Mouse (Mus musculus): Measurements from ENCODE around the gene Ube2g2.
A peak's percentile ranks its signal among the peaks of the same experiment; 100 is the strongest.

The Ube2g2 gene

GRCm38 (mm10) chr10:77604111-77604510, 18.0 kb upstream of the Ube2g2 start:
- 0 out of 2 replicates have a peak overlapping the region, but pooled peaks have one; percentile 2 for H3K4me3 ChIP-seq (replicated peaks; ENCODE audit: low read length)
- H3K36me3 ChIP-seq (ENCODE audit: insufficient read depth, low read length), result peaks cover 21% of the 10 kb centered on the region
- peaks cover 85% of the 10 kb centered on the region for H3K4me1 ChIP-seq (replicated peaks; ENCODE audit: low read depth, low read length)
- H3K27me3 ChIP-seq (ENCODE audit: insufficient read depth, low read length), result no peaks in the 10 kb centered on the region
- TF ChIP-seq POU5F1 (IDR thresholded peaks at IDR 0.05; ENCODE audit: borderline replicate concordance, low read length) (no peak), CTCF (conservative IDR thresholded peaks at IDR 0.05; ENCODE audit: low read length) (peak; percentile 98), NANOG (IDR thresholded peaks at IDR 0.05; ENCODE audit: borderline replicate concordance, low read length) (peak; percentile 27; the same call in 1 of the 2 replicates)
- H3K9me3 ChIP-seq (ENCODE audit: low read length), result no peaks in the 10 kb centered on the region

GRCm38 (mm10) chr10:77604958-77605357, 17.1 kb upstream of the Ube2g2 start:
- TF ChIP-seq CTCF (conservative IDR thresholded peaks at IDR 0.05; ENCODE audit: low read length), result no peak
- H3K9me3 ChIP-seq (ENCODE audit: low read length), result no peaks in the 10 kb centered on the region
- H3K36me3 ChIP-seq (ENCODE audit: insufficient read depth, low read length), result peaks cover 26% of the 10 kb centered on the region
- H3K27me3 ChIP-seq (ENCODE audit: insufficient read depth, low read length), result no peaks in the 10 kb centered on the region
- H3K4me3 ChIP-seq (replicated peaks; ENCODE audit: low read length), result 0 out of 2 replicates have a peak overlapping the region, but pooled peaks have one; percentile 29
- H3K4me1 ChIP-seq (replicated peaks; ENCODE audit: low read depth, low read length), result peaks cover 85% of the 10 kb centered on the region

GRCm38 (mm10) chr10:77605368-77605767, 16.7 kb upstream of the Ube2g2 start:
- Histone ChIP-seq H3K4me3 (replicated peaks; ENCODE audit: low read length) (peak overlapping the region; percentile 97), H3K36me3 (ENCODE audit: insufficient read depth, low read length) (peaks cover 30% of the 10 kb centered on the region), H3K4me1 (replicated peaks; ENCODE audit: low read depth, low read length) (peaks cover 85% of the 10 kb centered on the region), H3K27me3 (ENCODE audit: insufficient read depth, low read length) (no peaks in the 10 kb centered on the region), H3K9me3 (ENCODE audit: low read length) (no peaks in the 10 kb centered on the region)
- peak; percentile 47 for TF ChIP-seq CTCF (conservative IDR thresholded peaks at IDR 0.05; ENCODE audit: low read length)
- TF ChIP-seq POU5F1 (IDR thresholded peaks at IDR 0.05; ENCODE audit: borderline replicate concordance, low read length), result no peak

GRCm38 (mm10) chr10:77605908-77606826, 15.9 kb upstream of the Ube2g2 start, which contains the start of the genes Sumo3 and Gm49325:
Sumo3 (plus strand) TSS chr10:77606097.
Gm49325 (plus strand) TSS chr10:77606197.
- H3K4me1 ChIP-seq (replicated peaks; ENCODE audit: low read depth, low read length), result peaks cover 88% of the 10 kb centered on the region
- no peak for TF ChIP-seq CTCF (conservative IDR thresholded peaks at IDR 0.05; ENCODE audit: low read length)
- no peak for TF ChIP-seq POU5F1 (IDR thresholded peaks at IDR 0.05; ENCODE audit: borderline replicate concordance, low read length)
- TF ChIP-seq NANOG (IDR thresholded peaks at IDR 0.05; ENCODE audit: borderline replicate concordance, low read length), result no peak
- peak within 1 kb of the TSS; percentile 97 for H3K4me3 ChIP-seq (replicated peaks; ENCODE audit: low read length)
- H3K36me3 ChIP-seq (ENCODE audit: insufficient read depth, low read length), result peaks cover 38% of the 10 kb centered on the region
- H3K27me3 ChIP-seq (ENCODE audit: insufficient read depth, low read length), result no peaks in the 10 kb centered on the region
- H3K9me3 ChIP-seq (ENCODE audit: low read length), result no peaks in the 10 kb centered on the region

GRCm38 (mm10) chr10:77606855-77607254, 15.2 kb upstream of the Ube2g2 start:
- Histone ChIP-seq H3K4me1 (replicated peaks; ENCODE audit: low read depth, low read length) (peaks cover 88% of the 10 kb centered on the region), H3K4me3 (replicated peaks; ENCODE audit: low read length) (peak overlapping the region; percentile 97), H3K27me3 (ENCODE audit: insufficient read depth, low read length) (no peaks in the 10 kb centered on the region), H3K36me3 (ENCODE audit: insufficient read depth, low read length) (peaks cover 45% of the 10 kb centered on the region), H3K9me3 (ENCODE audit: low read length) (no peaks in the 10 kb centered on the region)
- TF ChIP-seq NANOG (IDR thresholded peaks at IDR 0.05; ENCODE audit: borderline replicate concordance, low read length), result no peak
- TF ChIP-seq POU5F1 (IDR thresholded peaks at IDR 0.05; ENCODE audit: borderline replicate concordance, low read length), result no peak
- no peak for TF ChIP-seq CTCF (conservative IDR thresholded peaks at IDR 0.05; ENCODE audit: low read length)

- peaks cover 51% of the 10 kb centered on the region for H3K36me3 ChIP-seq (ENCODE audit: insufficient read depth, low read length)
Observed at GRCm38 (mm10) chr10:77607441-77607840, 14.6 kb upstream of the Ube2g2 start.

GRCm38 (mm10) chr10:77608589-77608988, 13.5 kb upstream of the Ube2g2 start:
- TF ChIP-seq NANOG (IDR thresholded peaks at IDR 0.05; ENCODE audit: borderline replicate concordance, low read length), result no peak
- TF ChIP-seq CTCF (conservative IDR thresholded peaks at IDR 0.05; ENCODE audit: low read length), result no peak
- no peak for TF ChIP-seq POU5F1 (IDR thresholded peaks at IDR 0.05; ENCODE audit: borderline replicate concordance, low read length)
- Histone ChIP-seq H3K9me3 (ENCODE audit: low read length) (no peaks in the 10 kb centered on the region), H3K4me3 (replicated peaks; ENCODE audit: low read length) (peak overlapping the region; percentile 97), H3K27me3 (ENCODE audit: insufficient read depth, low read length) (no peaks in the 10 kb centered on the region), H3K36me3 (ENCODE audit: insufficient read depth, low read length) (peaks cover 62% of the 10 kb centered on the region), H3K4me1 (replicated peaks; ENCODE audit: low read depth, low read length) (peaks cover 87% of the 10 kb centered on the region)

More at GRCm38 (mm10) chr10:77607441-77607840, 14.6 kb upstream of the Ube2g2 start:
- H3K4me1 ChIP-seq (replicated peaks; ENCODE audit: low read depth, low read length), result peaks cover 88% of the 10 kb centered on the region
- H3K9me3 ChIP-seq (ENCODE audit: low read length), result no peaks in the 10 kb centered on the region
- H3K4me3 ChIP-seq (replicated peaks; ENCODE audit: low read length), result peak overlapping the region; percentile 97
- no peaks in the 10 kb centered on the region for H3K27me3 ChIP-seq (ENCODE audit: insufficient read depth, low read length)
- TF ChIP-seq NANOG (IDR thresholded peaks at IDR 0.05; ENCODE audit: borderline replicate concordance, low read length) (no peak), POU5F1 (IDR thresholded peaks at IDR 0.05; ENCODE audit: borderline replicate concordance, low read length) (no peak), CTCF (conservative IDR thresholded peaks at IDR 0.05; ENCODE audit: low read length) (no peak)

GRCm38 (mm10) chr10:77610221-77610961, 11.7 kb upstream of the Ube2g2 start:
- Histone ChIP-seq H3K4me3 (replicated peaks; ENCODE audit: low read length) (peak overlapping the region; percentile 57), H3K9me3 (ENCODE audit: low read length) (no peaks in the 10 kb centered on the region), H3K27me3 (ENCODE audit: insufficient read depth, low read length) (no peaks in the 10 kb centered on the region), H3K36me3 (ENCODE audit: insufficient read depth, low read length) (peaks cover 80% of the 10 kb centered on the region), H3K4me1 (replicated peaks; ENCODE audit: low read depth, low read length) (peaks cover 77% of the 10 kb centered on the region)
- TF ChIP-seq CTCF (conservative IDR thresholded peaks at IDR 0.05; ENCODE audit: low read length), result no peak
- TF ChIP-seq POU5F1 (IDR thresholded peaks at IDR 0.05; ENCODE audit: borderline replicate concordance, low read length), result no peak
- TF ChIP-seq NANOG (IDR thresholded peaks at IDR 0.05; ENCODE audit: borderline replicate concordance, low read length), result no peak
